Mouse (Mus musculus) liver, embryonic 16.5 days (tissue): ENCODE results near the gene Tspan32. TPM values are rescaled to one million over a fixed set of nuclear protein-coding genes. Genes with fewer than 3 reads are reported as not detected.

Experiments used
- ATAC-seq: fragments of 200-750 bp; cut with Nextera tagmentation; 2 replicates; pipeline ENCODE4 v1.8.0; 2017; ENCODE audit warnings: low read depth, mild to moderate bottlenecking, moderate number of reproducible peaks, moderate library complexity
- H3K27ac ChIP-seq: fragments of 300-500 bp; sonication (generic); 2 replicates; pipeline ENCODE4 v1.5.1; 2014; ENCODE audit warnings: mild to moderate bottlenecking, low read length
- H3K27me3 ChIP-seq: fragments of 300-500 bp; sonication (generic); 2 replicates; pipeline ENCODE4 v1.6.1; 2014; ENCODE audit warnings: low read depth, low read length, mixed read lengths; ENCODE audit not compliant: control insufficient read depth, insufficient read depth
- H3K36me3 ChIP-seq: fragments of 300-500 bp; sonication (generic); 2 replicates; pipeline ENCODE4 v1.6.1; 2014; ENCODE audit warnings: mild to moderate bottlenecking; ENCODE audit not compliant: control insufficient read depth, insufficient read depth
- H3K4me1 ChIP-seq: fragments of 300-500 bp; sonication (generic); 2 replicates; pipeline ENCODE4 v1.6.1; 2014; ENCODE audit warnings: low read depth, low read length, mixed read lengths; ENCODE audit not compliant: control insufficient read depth
- H3K4me2 ChIP-seq: fragments of 300-500 bp; sonication (generic); 2 replicates; pipeline ENCODE4 v1.6.1; 2014; ENCODE audit warnings: low read depth, low read length, mixed read lengths
- H3K4me3 ChIP-seq: fragments of 300-500 bp; sonication (generic); 2 replicates; pipeline ENCODE4 v1.5.1; 2014; ENCODE audit warnings: low read depth, mild to moderate bottlenecking, low read length
- H3K9ac ChIP-seq: fragments of 300-500 bp; sonication (generic); 2 replicates; pipeline ENCODE4 v1.6.1; 2014; ENCODE audit warnings: low read depth, low read length
- H3K9me3 ChIP-seq: fragments of 300-500 bp; sonication (generic); replicated peaks from 2 replicates; pipeline ENCODE4 v1.6.1; 2016; ENCODE audit warnings: low read length; ENCODE audit not compliant: control insufficient read depth
- WGBS: fragments of 180-500 bp; shearing (Covaris S2); extraction: QIAGEN DNeasy Blood & Tissue Kit; methylation state at CpG from one replicate; pipeline ENCODE4 v1.1.7; 2014; ENCODE audit not compliant: insufficient replicate concordance; 5-methylcytosine and 5-hydroxymethylcytosine counted together
- polyA plus RNA-seq: library from polyadenylated mRNA; unstranded; fragments of >200 nt; fragmentation: Nextera tagmentation; extraction: Ambion mirVana; gene quantifications from 2 replicates; pipeline ENCODE4 v1.2.1, GENCODE M21; 2015

Tspan32 gene
- polyA plus RNA-seq, 1 experiment from 2014 or later: 71.3 TPM

- H3K27me3 ChIP-seq: peaks cover 5% of the 10 kb centered on the region; the same call in 1 of the 2 replicates
- 81% methylated on average over 4 of the region's 4 CpGs for WGBS
- no peak for ATAC-seq
- no peak overlapping the region for H3K9ac ChIP-seq
- no peak overlapping the region for H3K4me2 ChIP-seq
- no peak overlapping the region for H3K4me3 ChIP-seq
- H3K4me1 ChIP-seq: peaks cover 17% of the 10 kb centered on the region
- H3K27ac ChIP-seq: no peak overlapping the region
- no peaks in the 10 kb centered on the region for H3K36me3 ChIP-seq
- no peaks in the 10 kb centered on the region for H3K9me3 ChIP-seq
Observed at GRCm38 (mm10) chr7:142985146-142985545, 19.7 kb upstream of the Tspan32 start.

DNA sequence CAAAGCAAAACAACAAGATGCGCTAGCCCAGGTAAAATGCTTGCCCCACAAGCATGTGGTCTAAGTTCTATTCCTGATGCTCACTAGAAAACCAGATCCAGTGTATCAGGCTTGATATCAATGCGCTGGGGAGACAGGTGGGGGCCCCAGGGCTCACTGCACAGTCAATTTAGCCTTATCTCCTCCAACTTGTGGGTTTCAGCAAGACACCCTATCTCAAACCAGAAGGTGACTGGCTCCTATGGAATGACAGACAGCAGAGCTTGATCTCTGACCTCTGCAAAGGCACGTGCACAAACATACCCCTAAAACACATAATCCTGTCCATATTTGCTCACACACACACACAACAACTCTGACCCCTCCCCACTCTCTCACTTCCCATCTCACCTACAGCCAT lies 17.1 kb upstream of the Tspan32 start:
- peaks cover 17% of the 10 kb centered on the region for H3K4me1 ChIP-seq
- peak overlapping the region; percentile 33; the same call in 1 of the 2 replicates for H3K4me2 ChIP-seq
- 41% methylated on average over 3 of the region's 3 CpGs for WGBS
- H3K9me3 ChIP-seq: no peaks in the 10 kb centered on the region
- no peak overlapping the region for H3K27ac ChIP-seq
- H3K9ac ChIP-seq: no peak overlapping the region
- H3K27me3 ChIP-seq: peaks cover 5% of the 10 kb centered on the region; the same call in 1 of the 2 replicates
- peak; percentile 91 for ATAC-seq
- no peaks in the 10 kb centered on the region for H3K36me3 ChIP-seq
- no peak overlapping the region for H3K4me3 ChIP-seq

- Histone ChIP-seq H3K36me3 (no peaks in the 10 kb centered on the region), H3K9me3 (no peaks in the 10 kb centered on the region), H3K4me2 (no peak overlapping the region), H3K4me1 (peaks cover 38% of the 10 kb centered on the region), H3K9ac (no peak overlapping the region), H3K4me3 (no peak overlapping the region), H3K27me3 (no peaks in the 10 kb centered on the region), H3K27ac (no peak overlapping the region; the same call in 1 of the 2 replicates)
- no peak for ATAC-seq
Observed at GRCm38 (mm10) chr7:142995004-142995403, 9.8 kb upstream of the Tspan32 start.

DNA sequence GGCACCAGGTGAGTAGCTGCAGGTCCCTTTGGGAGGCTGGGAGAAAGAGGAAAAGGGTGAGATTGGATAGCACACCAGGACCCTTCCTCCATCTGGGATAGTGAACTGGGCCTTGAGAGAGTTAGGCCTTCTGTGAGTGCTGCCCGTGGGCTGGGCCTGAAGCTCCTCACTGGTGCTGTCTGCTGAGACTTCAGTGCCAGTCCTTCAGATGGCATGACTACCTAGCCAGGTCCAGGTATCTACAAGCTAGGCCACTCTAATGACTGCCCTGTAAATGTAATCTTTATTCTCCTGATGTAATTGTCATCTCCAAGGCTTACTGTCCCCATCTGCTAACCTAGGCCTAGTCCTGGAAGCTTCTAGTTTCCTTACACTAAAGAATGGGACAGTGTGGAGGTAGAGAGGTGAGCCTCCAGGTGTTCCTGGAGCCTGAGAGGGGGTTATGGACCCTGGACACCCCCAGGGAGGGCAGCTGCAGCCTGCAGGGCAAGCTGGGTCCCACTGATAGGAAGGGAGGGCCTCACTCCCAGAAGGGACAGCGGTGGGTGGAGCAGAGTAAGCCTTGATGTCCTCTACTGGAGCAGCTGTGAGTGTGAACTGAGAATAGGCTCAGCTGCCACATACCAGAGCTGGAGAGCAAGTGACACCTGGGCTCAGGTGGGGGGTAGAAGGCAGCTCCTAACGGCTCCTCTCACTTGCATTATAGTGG lies 9.1 kb upstream of the Tspan32 start:
- ATAC-seq: peak; percentile 99
- H3K4me1 ChIP-seq: peaks cover 38% of the 10 kb centered on the region
- 43% methylated on average over 3 of the region's 3 CpGs for WGBS
- H3K9ac ChIP-seq: peak overlapping the region; percentile 58
- peak overlapping the region; percentile 87 for H3K27ac ChIP-seq
- no peaks in the 10 kb centered on the region for H3K36me3 ChIP-seq
- H3K27me3 ChIP-seq: no peaks in the 10 kb centered on the region
- peak overlapping the region; percentile 64 for H3K4me2 ChIP-seq
- no peaks in the 10 kb centered on the region for H3K9me3 ChIP-seq
- peak overlapping the region; percentile 16 for H3K4me3 ChIP-seq

DNA sequence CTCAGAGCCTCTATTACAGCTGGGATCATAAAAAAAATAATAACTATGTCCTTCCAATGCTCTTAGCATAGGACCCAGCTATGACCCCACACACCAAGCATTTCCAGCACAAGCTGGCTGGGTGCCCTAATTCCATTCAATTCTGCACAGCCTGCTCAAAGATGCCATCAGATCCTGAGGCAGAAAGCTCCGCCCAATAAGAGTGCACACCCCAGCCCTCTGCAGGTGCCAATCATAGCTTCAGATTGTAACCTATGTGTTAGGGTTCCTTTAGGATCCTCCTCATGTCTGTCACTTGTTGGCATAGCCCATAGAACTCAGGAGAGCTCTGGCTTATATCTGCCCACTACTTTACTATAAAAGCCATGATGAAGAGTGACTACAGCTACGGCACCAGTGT lies 7.8 kb upstream of the Tspan32 start:
- WGBS: 84% methylated on average over 2 of the region's 2 CpGs
- no peaks in the 10 kb centered on the region for H3K36me3 ChIP-seq
- no peak overlapping the region for H3K9ac ChIP-seq
- peak overlapping the region; percentile 64 for H3K4me2 ChIP-seq
- H3K9me3 ChIP-seq: no peaks in the 10 kb centered on the region
- ATAC-seq: peak; percentile 47
- H3K4me3 ChIP-seq: no peak overlapping the region
- no peaks in the 10 kb centered on the region for H3K27me3 ChIP-seq
- H3K27ac ChIP-seq: peak overlapping the region; percentile 57
- H3K4me1 ChIP-seq: peaks cover 38% of the 10 kb centered on the region

DNA sequence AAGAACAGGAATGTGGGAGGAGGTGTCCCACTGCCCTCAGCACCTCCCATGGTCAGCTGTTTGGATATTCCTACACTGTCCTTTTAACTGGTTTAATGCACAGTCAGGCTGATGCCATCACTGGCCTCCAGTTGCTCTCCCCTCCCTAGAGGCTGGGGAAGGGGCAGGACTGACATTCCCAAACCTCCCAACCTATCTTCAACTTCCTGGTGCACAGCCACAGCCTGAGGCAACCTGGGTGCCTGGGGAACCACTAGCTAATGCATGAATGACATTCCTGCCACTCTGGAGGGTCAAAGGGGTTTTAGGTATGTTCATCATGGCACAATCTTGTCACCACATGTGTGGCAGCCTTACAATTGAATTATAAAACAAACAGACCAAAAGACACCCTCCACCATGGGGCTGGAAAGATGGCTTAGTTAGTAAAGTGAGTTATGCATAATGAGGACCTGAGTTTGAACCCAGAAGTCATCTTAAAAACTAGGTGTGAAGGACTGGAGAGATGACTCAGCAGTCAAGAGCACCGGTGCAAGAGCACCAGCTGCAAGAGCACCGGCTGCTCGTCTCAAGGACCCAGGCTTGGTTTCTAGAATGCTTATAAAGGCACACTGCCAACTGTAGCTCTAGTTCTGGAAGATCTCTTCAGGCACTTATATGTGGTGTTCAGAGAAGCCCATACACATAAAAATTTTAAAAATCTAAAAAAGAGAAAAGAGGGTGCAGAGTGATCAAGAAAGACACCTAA lies 7.3 kb upstream of the Tspan32 start:
- 33% methylated on average over 3 of the region's 3 CpGs for WGBS
- H3K4me2 ChIP-seq: 0 out of 2 replicates have a peak overlapping the region, but pooled peaks have one; percentile 25
- peaks cover 39% of the 10 kb centered on the region for H3K4me1 ChIP-seq
- H3K27ac ChIP-seq: peak overlapping the region; percentile 57
- no peak overlapping the region for H3K9ac ChIP-seq
- no peak for ATAC-seq
- no peaks in the 10 kb centered on the region for H3K9me3 ChIP-seq
- no peak overlapping the region for H3K4me3 ChIP-seq
- no peaks in the 10 kb centered on the region for H3K36me3 ChIP-seq
- H3K27me3 ChIP-seq: no peaks in the 10 kb centered on the region

GRCm38 (mm10) chr7:143002679-143003078 lies 2.2 kb upstream of the Tspan32 start:
- no peaks in the 10 kb centered on the region for H3K27me3 ChIP-seq
- peaks cover 42% of the 10 kb centered on the region for H3K4me1 ChIP-seq
- no peaks in the 10 kb centered on the region for H3K36me3 ChIP-seq
- WGBS: 16% methylated on average over 3 of the region's 3 CpGs
- H3K27ac ChIP-seq: 0 out of 2 replicates have a peak overlapping the region, but pooled peaks have one; percentile 99
- no peak overlapping the region for H3K9ac ChIP-seq
- H3K9me3 ChIP-seq: no peaks in the 10 kb centered on the region
- no peak overlapping the region for H3K4me3 ChIP-seq
- ATAC-seq: no peak
- H3K4me2 ChIP-seq: no peak overlapping the region

GRCm38 (mm10) chr7:143005344-143006096 lies 674 bp downstream of the Tspan32 start:
- no peaks in the 10 kb centered on the region; the same call in 1 of the 2 replicates for H3K36me3 ChIP-seq
- 14% methylated on average over 6 of the region's 6 CpGs for WGBS
- H3K9me3 ChIP-seq: no peaks in the 10 kb centered on the region
- peak; percentile 68 for ATAC-seq
- H3K4me2 ChIP-seq: peak overlapping the region; percentile 86
- H3K4me3 ChIP-seq: peak overlapping the region; percentile 68
- peak overlapping the region; percentile 99 for H3K27ac ChIP-seq
- peaks cover 52% of the 10 kb centered on the region for H3K4me1 ChIP-seq
- no peaks in the 10 kb centered on the region for H3K27me3 ChIP-seq
- H3K9ac ChIP-seq: peak overlapping the region; percentile 88
